Mouse (Mus musculus) retina, postnatal 1 day (tissue): ENCODE data around the gene Hist1h3a.

Experiments
- DNase-seq: peaks from one replicate; pipeline ENCODE4 v3.0.0-alpha.2; 2012

The Hist1h3a gene

DNA sequence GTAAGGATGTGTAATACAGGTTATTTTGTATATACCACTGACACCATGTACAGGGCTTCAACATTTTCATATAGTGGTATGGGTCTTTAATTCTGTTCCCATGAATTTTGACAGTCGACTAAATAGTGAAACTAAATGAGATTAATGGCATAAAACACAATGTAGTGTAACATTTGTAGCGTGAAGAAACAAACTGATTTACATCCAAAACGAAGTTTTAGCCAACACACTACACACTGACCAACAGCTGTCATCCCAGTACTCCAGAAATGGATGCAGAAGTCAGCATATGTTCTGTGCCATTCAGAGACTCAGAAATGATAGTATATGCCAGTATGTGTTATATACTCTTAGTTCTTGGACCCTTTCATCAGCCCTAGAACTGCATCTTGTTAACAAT, 4.3 kb downstream of the Hist1h3a start:
- no peak for DNase-seq

DNA sequence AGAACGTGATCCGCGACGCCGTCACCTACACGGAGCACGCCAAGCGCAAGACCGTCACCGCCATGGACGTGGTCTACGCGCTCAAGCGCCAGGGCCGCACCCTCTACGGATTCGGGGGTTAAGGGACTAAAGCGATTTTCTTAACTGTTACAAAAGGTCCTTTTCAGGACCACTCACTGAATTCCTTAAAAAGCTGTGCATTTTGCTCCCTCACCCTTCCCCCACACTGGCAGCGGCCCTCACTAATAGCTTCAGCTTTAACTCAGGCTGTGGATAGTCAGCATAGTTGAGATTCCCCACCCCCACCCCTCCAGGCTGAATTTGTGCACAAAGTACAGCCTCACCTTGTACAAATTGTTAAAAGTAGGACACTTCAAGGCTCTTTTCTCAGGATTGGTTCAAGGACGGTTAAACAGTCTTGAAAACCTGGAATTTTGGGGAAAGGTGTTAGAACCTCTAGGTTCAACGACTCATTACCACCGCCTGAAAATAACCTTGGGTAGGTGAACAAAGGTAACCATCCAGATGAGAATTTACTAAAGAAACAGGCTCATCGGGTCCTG, 4.9 kb downstream of the Hist1h3a start:
- peak; percentile 55 for DNase-seq

DNA sequence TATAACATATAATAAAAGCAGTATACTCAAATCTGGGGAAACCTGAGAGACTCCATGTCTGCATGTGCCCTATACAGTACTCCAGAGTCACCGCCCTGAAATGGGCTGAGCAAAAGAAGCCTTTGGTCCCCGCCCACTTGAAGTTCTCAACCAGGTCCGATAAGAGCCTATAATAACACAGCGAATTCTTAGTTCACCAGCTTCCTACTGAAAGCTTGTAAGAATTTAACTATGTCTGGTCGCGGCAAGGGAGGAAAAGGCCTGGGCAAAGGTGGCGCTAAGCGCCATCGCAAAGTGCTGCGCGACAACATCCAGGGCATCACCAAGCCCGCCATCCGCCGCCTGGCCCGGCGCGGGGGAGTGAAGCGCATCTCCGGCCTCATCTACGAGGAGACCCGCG, 5.4 kb downstream of the Hist1h3a start, which contains the start of gene Hist1h4b:
Hist1h4b (plus strand) TSS at position 224 of the 400 bp plus-strand sequence.
- DNase-seq: peak; percentile 95

DNA sequence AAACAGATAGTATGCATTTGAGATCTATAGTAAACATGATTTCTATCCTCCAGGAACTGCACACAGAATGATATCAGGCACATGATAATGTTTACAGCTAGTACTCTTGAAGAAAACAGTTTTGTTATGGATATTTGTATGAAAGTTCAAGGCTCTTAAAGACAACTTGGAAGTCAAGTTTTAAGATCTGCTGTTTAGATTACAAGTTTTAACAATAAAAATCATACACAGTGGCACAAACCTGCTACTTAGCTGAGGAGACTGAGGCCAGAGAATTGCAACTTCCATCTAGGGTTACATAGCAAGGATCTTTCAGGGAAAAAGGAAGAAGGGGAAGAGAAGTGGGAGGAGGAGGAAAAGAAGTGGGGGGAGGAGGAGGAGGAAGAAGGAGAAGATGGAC, 7.2 kb downstream of the Hist1h3a start:
- no peak for DNase-seq

DNA sequence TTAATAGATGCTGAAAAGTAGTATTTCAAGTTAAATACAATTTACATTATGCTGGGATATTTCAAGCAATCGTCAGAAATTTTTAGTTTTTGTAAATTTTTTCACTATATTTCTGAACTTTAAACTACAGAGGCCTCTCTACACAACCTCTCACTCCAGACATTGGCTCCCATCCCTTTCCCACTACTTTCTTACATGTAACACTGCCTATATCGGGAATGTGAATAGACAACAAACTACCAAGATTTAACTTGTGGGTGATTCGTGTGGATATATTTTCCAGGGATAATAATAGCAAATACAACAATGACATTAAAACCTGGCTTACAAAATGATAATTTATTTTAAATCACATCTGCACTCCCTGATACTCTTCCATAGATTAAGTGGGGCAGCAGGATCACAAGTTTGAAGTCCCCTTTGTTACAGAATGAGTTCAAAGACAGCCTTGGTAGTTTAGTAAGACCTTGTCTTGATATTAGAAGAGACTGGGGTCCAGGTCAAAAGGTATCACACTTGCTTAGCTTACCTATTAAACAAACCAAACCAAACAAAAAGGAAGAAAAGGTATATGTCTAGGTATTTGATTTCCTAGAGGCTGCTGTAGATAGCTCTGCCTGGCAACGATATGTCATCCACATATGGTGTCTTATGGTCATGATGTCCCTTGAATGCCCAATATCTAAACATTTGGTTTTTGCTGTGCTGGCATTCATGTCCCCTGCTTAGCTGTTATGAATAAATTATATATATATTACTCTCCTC, 8.7 kb downstream of the Hist1h3a start:
- no peak for DNase-seq

DNA sequence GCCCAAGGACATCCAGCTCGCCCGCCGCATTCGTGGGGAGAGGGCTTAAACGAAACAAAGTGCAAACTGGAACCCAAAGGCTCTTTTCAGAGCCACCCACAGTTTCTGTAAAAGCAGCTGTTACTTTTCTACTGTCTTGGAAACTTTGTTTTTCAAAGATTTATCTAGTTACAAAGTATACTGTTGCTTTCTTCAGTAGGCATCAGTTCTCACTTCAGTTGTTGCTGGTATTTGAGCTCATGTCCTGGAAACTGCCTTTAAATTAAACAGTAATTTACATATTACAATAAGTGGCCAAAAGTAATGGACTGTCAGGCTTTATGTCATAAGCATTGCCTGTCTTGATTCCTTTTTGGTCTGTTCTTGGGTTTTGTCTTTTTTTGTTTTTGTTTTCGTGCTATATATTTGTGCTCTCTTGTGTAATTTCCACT, 9.4 kb downstream of the Hist1h3a start:
- no peak for DNase-seq

DNA sequence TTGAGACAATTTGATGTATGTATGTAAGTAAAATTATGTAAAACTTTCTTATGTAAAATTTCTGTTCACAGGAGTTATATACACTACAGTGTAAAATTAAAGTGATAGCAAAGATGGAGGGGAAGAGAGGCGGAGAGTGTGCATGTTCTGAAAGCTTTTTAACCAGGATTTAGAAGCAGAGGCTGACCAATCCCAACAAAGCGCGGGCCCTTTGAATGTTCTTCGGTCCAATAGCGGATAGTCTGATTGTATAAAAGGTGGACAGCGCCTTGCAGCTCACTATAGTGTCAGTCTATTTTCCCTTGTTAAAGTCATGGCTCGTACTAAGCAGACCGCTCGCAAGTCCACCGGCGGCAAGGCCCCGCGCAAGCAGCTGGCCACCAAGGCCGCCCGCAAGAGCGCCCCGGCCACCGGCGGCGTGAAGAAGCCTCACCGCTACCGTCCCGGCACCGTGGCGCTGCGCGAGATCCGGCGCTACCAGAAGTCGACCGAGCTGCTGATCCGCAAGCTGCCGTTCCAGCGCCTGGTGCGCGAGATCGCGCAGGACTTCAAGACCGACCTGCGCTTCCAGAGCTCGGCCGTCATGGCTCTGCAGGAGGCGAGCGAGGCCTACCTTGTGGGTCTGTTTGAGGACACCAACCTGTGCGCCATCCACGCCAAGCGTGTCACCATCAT, 10.0 kb downstream of the Hist1h3a start, which contains the start of gene Hist1h3b:
Hist1h3b (plus strand) TSS at position 201 of the 675 bp plus-strand sequence.
- peak; percentile 96 for DNase-seq

DNA sequence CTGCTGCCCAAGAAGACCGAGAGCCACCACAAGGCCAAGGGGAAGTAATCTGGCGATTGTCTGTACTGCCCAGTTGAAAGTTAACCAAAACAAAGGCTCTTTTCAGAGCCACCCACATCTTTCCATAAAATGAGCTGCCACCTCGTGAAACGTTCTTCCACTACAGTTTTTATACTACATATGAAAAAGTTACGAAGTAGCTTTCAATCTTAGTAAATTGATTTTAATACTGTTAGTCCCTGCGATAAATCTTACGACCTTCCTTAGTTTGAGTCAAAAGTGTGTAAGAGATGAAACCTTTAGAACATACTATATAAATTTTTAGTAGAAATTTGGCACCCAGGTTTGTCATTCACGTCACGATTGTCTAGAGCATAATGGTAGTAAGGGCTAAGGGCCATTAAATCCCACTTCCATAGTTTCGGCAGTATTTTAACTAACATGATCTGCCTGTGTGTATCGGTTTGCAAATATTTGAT, 10.7 kb downstream of the Hist1h3a start:
- DNase-seq: no peak

DNA sequence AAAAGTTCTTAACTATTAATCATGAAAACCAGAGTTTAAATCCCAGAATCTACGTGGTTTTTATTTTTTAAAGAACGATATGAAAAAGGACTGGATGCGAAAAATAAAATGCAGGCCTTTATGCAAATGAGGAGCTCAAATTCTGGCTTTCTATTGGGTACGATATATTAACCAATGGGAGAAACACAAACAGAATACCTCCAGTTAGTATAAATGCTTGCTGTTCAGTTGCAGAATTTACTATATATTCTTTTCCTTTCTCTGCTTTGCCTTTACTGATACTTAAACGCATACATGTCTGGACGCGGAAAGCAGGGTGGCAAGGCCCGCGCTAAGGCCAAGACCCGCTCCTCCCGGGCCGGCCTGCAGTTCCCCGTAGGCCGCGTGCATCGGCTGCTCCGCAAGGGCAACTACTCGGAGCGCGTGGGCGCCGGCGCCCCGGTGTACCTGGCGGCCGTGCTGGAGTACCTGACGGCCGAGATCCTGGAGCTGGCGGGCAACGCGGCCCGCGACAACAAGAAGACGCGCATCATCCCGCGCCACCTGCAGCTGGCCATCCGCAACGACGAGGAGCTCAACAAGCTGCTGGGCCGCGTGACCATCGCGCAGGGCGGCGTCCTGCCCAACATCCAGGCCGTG, 11.2 kb downstream of the Hist1h3a start, which contains the start of gene Hist1h2ab:
Hist1h2ab (plus strand) TSS at position 288 of the 639 bp plus-strand sequence.
- peak; percentile 90 for DNase-seq

DNA sequence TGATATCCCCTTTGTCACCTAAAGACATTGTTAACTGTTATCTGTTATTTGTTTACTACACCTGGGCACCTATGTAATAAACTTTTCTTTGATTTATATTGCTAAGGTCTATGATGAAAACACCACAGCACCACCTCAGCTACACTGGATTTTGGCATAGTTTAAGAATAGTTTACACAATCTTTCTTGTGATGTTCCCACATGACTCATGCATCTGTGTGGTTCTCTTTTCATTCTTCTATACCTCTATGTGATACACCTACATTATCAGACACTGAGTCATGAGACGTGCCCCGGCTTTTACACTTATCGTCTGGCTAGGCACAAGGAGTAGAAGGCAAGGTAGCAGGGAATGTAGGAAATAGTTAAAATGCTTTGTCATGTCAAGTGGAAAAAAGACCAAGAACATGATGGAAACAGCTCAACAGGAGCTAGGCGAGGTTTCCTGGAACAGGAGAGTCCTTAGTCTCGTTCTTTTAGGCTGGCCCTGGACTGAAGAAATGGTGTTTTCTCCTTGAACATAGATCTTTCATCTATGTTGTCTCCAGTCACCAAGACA, 12.5 kb downstream of the Hist1h3a start:
- DNase-seq: no peak

DNA sequence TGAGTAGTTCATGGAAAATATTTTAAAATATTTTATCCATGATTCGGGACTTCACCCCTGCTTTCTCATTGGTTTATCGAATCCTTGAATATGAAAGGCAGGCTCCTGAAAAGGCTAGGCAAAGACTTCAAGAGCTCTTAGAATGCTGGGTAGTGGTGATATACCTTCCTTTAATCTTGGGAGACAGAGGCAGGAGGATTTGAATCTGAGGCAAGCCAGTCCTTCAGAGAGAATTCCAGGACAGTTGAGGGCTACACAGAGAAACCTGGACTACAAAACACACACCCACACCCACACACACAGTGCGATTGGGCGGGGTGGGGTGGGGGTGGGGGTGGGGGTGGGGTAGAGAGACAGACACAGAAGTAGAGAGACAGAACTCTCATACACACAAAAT, 14.3 kb downstream of the Hist1h3a start:
- DNase-seq: no peak

DNA sequence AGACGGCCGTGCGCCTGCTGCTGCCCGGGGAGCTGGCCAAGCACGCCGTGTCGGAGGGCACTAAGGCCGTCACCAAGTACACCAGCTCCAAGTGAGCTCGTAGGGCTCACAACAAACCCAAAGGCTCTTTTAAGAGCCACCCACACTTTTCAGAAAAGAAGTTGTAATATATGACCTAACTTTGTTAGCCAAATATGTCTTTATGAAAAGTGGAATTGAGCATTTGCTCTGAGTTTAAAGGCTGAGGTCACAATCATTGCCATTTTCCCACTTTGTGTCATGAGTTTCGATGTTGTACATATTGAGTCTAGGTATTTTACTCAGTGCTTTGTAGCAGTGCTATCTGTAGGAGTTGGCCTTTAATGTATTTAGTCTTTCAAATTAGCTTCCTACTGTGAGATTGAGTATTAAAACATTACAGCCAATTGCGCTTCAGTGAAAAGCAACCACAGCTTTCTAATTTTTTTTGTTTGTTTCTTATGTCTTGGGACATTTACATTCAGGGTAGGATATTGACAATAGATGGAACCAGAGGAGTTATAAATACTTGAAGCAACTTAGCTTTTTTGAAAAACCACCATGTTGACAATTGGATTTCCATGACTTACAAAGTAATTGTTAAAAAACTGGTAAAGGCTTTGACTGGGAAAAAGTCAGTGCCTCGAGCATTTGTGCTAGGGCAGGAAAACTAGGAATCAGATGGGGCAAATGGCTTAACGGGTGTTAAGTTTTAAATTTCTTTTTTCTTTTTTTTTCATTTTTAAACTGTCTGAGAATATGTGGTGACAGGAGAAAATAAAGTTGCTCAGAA, 14.9 kb downstream of the Hist1h3a start:
- DNase-seq: peak; percentile 56

DNA sequence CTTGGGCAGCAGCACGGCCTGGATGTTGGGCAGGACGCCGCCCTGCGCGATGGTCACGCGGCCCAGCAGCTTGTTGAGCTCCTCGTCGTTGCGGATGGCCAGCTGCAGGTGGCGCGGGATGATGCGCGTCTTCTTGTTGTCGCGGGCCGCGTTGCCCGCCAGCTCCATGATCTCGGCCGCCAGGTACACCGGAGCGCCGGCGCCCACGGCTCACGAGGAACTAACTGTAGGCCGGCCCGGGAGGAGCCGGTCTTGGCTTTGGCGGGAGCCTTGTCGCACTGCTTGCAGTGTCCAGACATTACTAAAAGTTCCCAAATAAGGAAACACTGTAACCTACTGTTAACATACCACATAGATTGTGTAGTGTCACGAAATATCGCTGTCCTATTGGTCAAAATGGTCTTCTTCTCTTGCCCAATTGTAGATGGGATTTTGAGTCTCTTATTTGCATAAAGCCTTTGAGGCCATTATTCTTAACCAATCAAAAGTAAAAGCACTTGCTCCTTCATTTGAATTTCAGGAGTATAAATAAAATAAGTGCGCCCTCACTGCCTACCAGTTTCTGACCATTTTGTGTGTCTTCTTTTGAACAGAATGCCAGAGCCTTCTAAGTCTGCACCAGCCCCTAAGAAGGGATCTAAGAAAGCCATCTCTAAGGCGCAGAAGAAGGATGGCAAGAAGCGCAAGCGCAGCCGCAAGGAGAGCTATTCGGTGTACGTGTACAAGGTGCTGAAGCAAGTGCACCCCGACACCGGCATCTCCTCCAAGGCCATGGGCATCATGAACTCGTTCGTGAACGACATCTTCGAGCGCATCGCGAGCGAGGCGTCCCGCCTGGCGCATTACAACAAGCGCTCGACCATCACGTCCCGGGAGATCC, 15.7 kb downstream of the Hist1h3a start, which contains the start of gene Hist1h2bb:
Hist1h2bb (plus strand) TSS at position 534 of the 880 bp plus-strand sequence.
- DNase-seq: peak; percentile 97

DNA sequence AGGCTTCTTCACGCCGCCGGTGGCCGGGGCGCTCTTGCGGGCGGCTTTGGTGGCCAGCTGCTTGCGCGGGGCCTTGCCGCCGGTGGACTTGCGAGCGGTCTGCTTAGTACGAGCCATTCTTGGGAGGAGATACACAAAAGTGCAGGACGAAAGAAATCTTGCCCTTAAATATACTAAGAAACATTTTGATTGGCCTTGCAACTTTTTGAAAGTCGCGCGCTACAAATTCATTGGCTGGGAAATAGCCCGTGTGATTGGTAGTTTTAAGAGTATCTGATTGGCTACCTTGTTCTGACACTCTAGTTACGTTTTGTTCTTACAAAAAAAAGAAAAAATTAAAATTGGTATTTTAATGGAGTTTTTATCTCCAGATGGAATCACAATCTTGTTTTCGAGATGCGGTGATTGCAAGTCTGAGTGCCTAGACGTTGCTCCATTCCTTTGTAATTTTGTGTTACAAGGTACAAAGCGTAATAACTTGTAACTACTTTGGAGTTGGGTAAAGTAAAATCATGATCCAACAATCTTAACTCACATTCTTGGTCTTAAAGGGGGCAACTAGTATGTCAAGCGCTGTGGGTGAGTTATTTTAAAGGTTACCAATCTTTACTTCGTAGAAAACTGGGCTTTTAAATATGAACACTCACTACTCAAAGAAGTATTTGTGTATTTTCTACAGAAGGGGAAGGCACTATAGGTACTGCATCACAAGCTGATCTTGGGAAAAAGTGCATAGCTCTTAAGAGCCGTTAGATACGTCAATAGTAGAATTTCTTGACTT, 16.6 kb downstream of the Hist1h3a start, which contains the start of gene Hist1h3c:
Hist1h3c (minus strand) TSS at position 222 of the 781 bp plus-strand sequence.
- peak; percentile 96 for DNase-seq

DNA sequence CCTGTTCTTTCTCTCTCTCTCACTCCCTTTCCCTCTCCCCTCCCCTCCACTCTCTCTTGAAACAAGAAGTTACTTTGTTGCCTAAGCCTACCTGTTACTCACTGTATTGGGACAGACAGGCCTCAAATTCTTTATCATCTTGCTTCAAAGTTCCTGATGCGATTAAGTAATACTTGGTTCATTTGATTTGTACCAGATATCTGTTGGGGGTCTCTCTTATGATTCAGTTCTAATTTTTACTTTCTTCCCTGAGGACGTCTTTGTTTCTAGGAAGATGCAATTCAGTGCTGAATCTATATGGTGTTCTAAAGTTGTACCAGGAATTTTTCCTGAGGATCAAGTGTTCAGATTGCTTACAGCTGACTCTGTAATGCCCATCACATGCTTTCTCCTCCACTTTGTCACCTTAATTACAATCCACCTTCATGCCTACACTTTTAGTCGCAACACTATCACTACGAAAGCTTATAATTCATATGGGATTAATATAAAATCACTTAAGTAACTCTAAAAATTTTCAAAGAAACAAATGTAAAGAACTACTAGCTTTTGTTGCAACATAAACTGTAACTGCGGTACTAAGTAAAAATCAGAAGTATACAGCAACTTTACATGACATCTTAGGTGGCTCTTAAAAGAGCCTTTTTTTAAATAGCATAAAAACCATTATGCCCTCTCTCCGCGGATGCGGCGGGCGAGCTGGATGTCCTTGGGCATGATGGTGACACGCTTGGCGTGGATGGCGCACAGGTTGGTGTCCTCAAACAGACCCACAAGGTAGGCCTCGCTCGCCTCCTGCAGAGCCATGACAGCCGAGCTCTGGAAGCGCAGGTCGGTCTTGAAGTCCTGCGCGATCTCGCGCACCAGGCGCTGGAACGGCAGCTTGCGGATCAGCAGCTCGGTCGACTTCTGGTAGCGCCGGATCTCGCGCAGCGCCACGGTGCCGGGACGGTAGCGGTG, 17.5 kb downstream of the Hist1h3a start:
- DNase-seq: no peak

DNA sequence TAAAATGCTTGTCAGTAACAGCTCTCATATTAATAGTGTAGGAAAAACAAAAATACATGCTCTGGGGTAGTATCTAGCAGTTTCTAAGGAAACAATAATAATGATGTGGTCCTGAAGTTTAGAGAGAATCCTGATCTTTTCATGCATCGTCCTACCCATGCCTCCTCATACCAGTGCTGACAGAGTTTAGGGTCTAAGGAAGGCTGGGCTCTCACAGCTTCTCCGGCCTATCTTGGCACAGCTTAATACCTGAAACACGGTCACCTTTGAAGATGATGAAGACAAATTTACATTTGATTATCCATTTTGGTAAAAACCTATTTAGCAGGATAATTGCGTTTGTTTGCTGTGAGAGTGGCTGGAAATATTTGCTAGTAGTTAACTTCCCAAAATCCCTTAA, 18.2 kb downstream of the Hist1h3a start:
- DNase-seq: no peak

DNA sequence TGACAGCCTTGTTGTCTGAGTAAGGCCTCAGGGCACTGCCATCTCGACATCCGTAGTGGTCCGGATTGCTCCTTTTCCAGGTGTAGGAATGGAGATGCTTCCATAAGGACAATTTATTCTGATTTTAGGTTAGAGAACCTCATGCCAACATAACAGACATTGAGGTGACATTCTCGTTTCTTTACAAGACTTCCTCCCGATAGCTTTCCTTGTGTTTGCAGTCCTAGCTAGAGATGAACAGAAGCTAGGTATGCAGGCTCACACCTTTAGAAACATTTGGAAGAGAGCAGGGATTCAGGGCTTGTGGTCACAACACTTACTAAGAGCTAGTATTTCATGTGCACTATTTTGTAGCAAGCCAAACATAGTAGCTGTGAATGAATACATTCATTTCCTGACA, 19.0 kb downstream of the Hist1h3a start:
- DNase-seq: peak; percentile 11

DNA sequence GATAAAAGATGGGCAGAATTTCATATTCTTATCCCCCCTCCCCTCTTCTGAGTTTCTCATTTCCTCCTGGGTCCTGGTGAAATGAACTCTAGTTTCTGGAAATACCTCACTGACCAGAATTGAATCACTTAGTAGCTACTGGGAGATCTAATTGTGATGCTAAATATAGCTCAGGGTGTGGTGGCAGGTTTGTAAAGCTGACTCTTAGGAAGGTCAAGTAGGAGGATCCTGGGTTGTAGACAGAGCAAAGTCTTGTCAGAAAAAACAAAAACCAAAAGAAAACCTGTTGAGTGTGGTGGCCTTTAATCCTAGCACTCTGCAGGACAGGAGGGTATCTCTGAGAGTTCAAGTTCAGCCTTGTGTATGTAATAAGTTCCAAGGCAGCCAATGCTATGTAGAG, 20.2 kb downstream of the Hist1h3a start:
- no peak for DNase-seq

DNA sequence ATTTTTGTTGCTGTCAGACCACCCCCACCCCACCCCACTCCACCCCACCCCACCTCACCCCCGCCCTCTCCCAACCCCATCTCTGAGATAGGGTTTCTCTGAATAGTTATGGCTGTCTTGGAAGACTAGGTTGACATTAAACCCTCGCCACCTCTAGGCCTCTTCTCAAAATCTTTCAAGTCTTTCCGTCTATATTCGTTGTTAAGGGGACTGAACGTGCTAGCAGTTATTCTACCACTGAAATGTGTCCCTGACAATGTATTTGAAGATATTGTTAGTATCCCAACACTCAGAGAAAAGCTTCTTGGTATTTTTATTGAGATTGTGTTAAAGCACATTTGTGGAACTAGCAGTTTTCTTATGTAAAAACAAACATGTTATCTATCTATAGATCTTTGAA, 21.3 kb downstream of the Hist1h3a start:
- DNase-seq: no peak
